Mouse (Mus musculus): ENCODE measurements around the gene Hmcn1. TPM values are rescaled to one million over a fixed set of nuclear protein-coding genes. Genes with fewer than 3 reads are reported as not detected.

Hmcn1 gene
- total and polyA plus RNA-seq, 2 experiments from 2014 or later: 1.2 to 2.5 TPM

GRCm38 (mm10) chr1:150886267-150886666, 107.0 kb downstream of the Hmcn1 start:
- H3K4me2 ChIP-seq (ENCODE audit: low read depth, low read length, poor library complexity, severe bottlenecking): no peak overlapping the region
- WGBS: 89% methylated on average over 1 of the region's 1 CpGs
- no peak overlapping the region for H3K9ac ChIP-seq (replicated peaks; ENCODE audit: low read length, poor library complexity, severe bottlenecking)
- no peak for ATAC-seq (ENCODE audit: low FRiP score)
- no peak for TF ChIP-seq CTCF (IDR thresholded peaks at IDR 0.05)
- H3K4me1 ChIP-seq (ENCODE audit: insufficient read depth, low read length): no peaks in the 10 kb centered on the region
- H3K27ac ChIP-seq (ENCODE audit: low read depth, low read length): no peak overlapping the region
- H3K4me3 ChIP-seq (ENCODE audit: low read depth, low read length): no peak overlapping the region
- no peaks in the 10 kb centered on the region for H3K36me3 ChIP-seq (ENCODE audit: insufficient read depth, low read length)
- H3K27me3 ChIP-seq (ENCODE audit: insufficient read depth, low read length): no peaks in the 10 kb centered on the region
- H3K9me3 ChIP-seq (ENCODE audit: low read length): no peaks in the 10 kb centered on the region
- no peak for DNase-seq (ENCODE audit: low spot score)

DNA sequence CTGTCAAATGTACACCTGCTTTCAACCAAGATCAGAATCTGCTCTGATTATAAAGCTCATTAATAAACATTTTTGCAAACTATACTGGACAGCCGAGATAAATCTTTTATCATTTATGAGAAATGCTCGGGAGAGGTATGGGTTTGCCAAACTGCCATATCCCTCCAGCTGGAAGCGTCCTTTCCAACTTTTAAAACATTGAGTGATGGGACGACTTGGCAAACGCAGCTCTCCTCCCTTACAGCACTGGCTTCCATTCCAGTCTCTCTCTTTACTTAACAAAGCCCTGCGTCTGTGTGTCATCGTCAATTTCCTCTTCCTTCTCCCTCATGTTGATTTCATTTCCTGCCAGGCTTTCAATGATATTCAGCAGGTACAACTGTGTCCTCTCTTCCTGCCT, 114.8 kb downstream of the Hmcn1 start:
- Histone ChIP-seq H3K27ac (ENCODE audit: low read depth, low read length) (no peak overlapping the region), H3K9ac (replicated peaks; ENCODE audit: low read length, poor library complexity, severe bottlenecking) (no peak overlapping the region), H3K4me1 (ENCODE audit: insufficient read depth, low read length) (0 out of 2 replicates have a peak, but pooled peaks cover 3% of the 10 kb centered on the region), H3K4me3 (ENCODE audit: low read depth, low read length) (no peak overlapping the region), H3K36me3 (ENCODE audit: insufficient read depth, low read length) (no peaks in the 10 kb centered on the region), H3K27me3 (ENCODE audit: insufficient read depth, low read length) (no peaks in the 10 kb centered on the region), H3K9me3 (ENCODE audit: low read length) (no peaks in the 10 kb centered on the region), H3K4me2 (ENCODE audit: low read depth, low read length, poor library complexity, severe bottlenecking) (no peak overlapping the region)
- no peak for ATAC-seq (ENCODE audit: low FRiP score)
- 72% methylated on average over 7 of the region's 7 CpGs for WGBS
- TF ChIP-seq CTCF (IDR thresholded peaks at IDR 0.05): no peak
- no peak for DNase-seq (ENCODE audit: low spot score)

DNA sequence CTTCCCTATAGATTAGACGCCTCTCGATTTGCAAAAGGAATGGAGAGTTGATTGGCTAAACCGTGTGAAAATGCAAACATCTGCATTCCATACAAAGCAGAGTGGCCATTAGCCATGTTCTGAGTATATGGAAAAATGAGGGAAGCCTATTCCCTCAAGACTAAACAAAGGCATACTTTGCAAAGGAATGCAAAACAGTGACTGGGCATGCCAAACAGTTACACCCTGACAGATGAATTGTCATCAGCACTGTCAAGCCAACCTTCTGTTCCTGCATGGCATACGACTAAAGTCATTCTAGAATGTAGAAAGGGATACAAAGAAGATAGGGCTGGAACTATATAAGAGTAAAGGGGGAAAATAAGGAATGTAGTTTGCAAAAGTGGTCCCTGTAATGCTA, 115.3 kb downstream of the Hmcn1 start:
- WGBS: 54% methylated on average over 4 of the region's 4 CpGs
- Histone ChIP-seq H3K4me3 (ENCODE audit: low read depth, low read length) (no peak overlapping the region), H3K4me1 (ENCODE audit: insufficient read depth, low read length) (0 out of 2 replicates have a peak, but pooled peaks cover 3% of the 10 kb centered on the region), H3K4me2 (ENCODE audit: low read depth, low read length, poor library complexity, severe bottlenecking) (no peak overlapping the region), H3K27ac (ENCODE audit: low read depth, low read length) (no peak overlapping the region), H3K36me3 (ENCODE audit: insufficient read depth, low read length) (no peaks in the 10 kb centered on the region), H3K9me3 (ENCODE audit: low read length) (no peaks in the 10 kb centered on the region), H3K9ac (replicated peaks; ENCODE audit: low read length, poor library complexity, severe bottlenecking) (no peak overlapping the region), H3K27me3 (ENCODE audit: insufficient read depth, low read length) (no peaks in the 10 kb centered on the region)
- DNase-seq (ENCODE audit: low spot score) (no peak), ATAC-seq (ENCODE audit: low FRiP score) (no peak)
- TF ChIP-seq CTCF (IDR thresholded peaks at IDR 0.05): no peak

- no peaks in the 10 kb centered on the region for H3K27me3 ChIP-seq (ENCODE audit: insufficient read depth, low read length)
These were observed 119.2 kb downstream of the Hmcn1 start for GRCm38 (mm10) chr1:150874025-150874424.

DNA sequence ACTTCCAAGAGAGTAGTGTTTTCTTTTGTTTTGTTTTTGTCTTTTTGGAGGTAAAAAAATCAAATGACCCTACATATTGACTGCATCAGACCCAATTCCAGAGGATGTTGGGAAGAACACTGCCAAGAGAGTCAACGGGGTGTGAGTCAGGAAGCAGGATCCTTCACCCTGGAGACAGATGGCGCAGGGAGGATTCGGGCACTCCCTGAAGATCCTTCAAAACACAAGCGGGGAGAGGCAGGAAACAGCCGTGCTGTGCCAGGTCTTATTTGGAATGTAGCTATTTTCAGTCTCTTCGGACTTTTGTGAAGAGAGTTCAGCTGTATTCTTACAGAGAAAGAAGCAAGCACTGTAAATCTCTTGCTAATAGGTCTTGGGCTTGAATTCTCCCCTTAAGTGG, 120.0 kb downstream of the Hmcn1 start:
- Histone ChIP-seq H3K4me3 (ENCODE audit: low read depth, low read length) (no peak overlapping the region), H3K27ac (ENCODE audit: low read depth, low read length) (no peak overlapping the region), H3K4me1 (ENCODE audit: insufficient read depth, low read length) (0 out of 2 replicates have a peak, but pooled peaks cover 3% of the 10 kb centered on the region), H3K9ac (replicated peaks; ENCODE audit: low read length, poor library complexity, severe bottlenecking) (no peak overlapping the region), H3K27me3 (ENCODE audit: insufficient read depth, low read length) (no peaks in the 10 kb centered on the region), H3K36me3 (ENCODE audit: insufficient read depth, low read length) (no peaks in the 10 kb centered on the region), H3K9me3 (ENCODE audit: low read length) (no peaks in the 10 kb centered on the region), H3K4me2 (ENCODE audit: low read depth, low read length, poor library complexity, severe bottlenecking) (no peak overlapping the region)
- no peak for ATAC-seq (ENCODE audit: low FRiP score)
- 74% methylated on average over 6 of the region's 6 CpGs for WGBS
- DNase-seq (ENCODE audit: low spot score): no peak
- TF ChIP-seq CTCF (IDR thresholded peaks at IDR 0.05): no peak

More at GRCm38 (mm10) chr1:150874025-150874424, 119.2 kb downstream of the Hmcn1 start:
- Histone ChIP-seq H3K4me1 (ENCODE audit: insufficient read depth, low read length) (0 out of 2 replicates have a peak, but pooled peaks cover 3% of the 10 kb centered on the region), H3K9me3 (ENCODE audit: low read length) (no peaks in the 10 kb centered on the region), H3K4me2 (ENCODE audit: low read depth, low read length, poor library complexity, severe bottlenecking) (no peak overlapping the region), H3K9ac (replicated peaks; ENCODE audit: low read length, poor library complexity, severe bottlenecking) (no peak overlapping the region), H3K4me3 (ENCODE audit: low read depth, low read length) (no peak overlapping the region), H3K27ac (ENCODE audit: low read depth, low read length) (no peak overlapping the region), H3K36me3 (ENCODE audit: insufficient read depth, low read length) (no peaks in the 10 kb centered on the region)
- WGBS: 68% methylated on average over 5 of the region's 5 CpGs
- no peak for TF ChIP-seq CTCF (IDR thresholded peaks at IDR 0.05)
- DNase-seq (ENCODE audit: low spot score) (no peak), ATAC-seq (ENCODE audit: low FRiP score) (no peak)

DNA sequence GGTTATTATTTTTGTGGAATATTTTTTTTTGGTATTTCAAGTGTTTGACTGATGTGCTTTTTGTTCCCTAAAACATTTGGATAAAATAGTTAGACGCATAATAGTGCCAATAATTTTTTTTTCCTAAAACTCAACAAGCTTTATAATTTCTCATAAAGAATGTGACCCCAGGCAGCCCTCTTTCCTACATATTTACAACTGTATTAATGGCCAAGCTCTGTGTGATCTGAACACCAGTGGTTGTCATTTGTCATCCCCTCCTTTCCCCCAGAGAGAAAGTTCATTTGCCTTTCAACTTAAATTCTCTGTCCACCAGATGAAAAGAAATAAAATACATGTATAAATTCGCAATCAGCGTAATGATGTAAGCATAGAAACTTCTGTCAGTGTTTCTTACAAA, 121.1 kb downstream of the Hmcn1 start:
- WGBS: 89% methylated on average over 3 of the region's 3 CpGs
- H3K36me3 ChIP-seq (ENCODE audit: insufficient read depth, low read length): no peaks in the 10 kb centered on the region
- H3K4me2 ChIP-seq (ENCODE audit: low read depth, low read length, poor library complexity, severe bottlenecking): no peak overlapping the region
- H3K27me3 ChIP-seq (ENCODE audit: insufficient read depth, low read length): no peaks in the 10 kb centered on the region
- no peak overlapping the region for H3K27ac ChIP-seq (ENCODE audit: low read depth, low read length)
- no peak overlapping the region for H3K9ac ChIP-seq (replicated peaks; ENCODE audit: low read length, poor library complexity, severe bottlenecking)
- H3K9me3 ChIP-seq (ENCODE audit: low read length): no peaks in the 10 kb centered on the region
- ATAC-seq (ENCODE audit: low FRiP score): no peak
- no peak for DNase-seq (ENCODE audit: low spot score)
- no peak for TF ChIP-seq CTCF (IDR thresholded peaks at IDR 0.05)
- no peaks in the 10 kb centered on the region for H3K4me1 ChIP-seq (ENCODE audit: insufficient read depth, low read length)
- H3K4me3 ChIP-seq (ENCODE audit: low read depth, low read length): no peak overlapping the region
